In the genomic region with DNA sequence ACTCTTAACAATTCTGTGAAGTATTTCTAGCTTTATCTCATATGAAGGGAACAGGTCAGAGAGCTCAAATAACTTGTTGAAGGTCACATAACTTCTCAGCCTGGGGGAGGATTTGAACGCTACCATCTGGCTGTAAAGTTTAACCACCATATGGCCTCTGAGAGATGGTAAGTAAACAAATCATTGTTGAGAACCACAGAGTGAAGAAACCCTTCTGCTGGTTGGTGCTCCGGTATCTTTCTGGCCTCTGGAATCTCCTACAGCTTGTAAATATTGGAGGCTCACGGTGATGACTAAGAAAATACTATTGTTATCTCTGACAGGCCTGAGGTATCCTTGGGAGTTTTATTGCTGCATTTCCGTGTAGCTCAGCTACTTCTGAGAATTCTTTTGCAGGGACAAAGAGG, we compare ENCODE assay signal across 10 mouse cellular contexts.
A peak's percentile ranks its signal among the peaks of the same experiment; 100 is the strongest.
DNase-seq lines count a peak whose midpoint lies in the region; ATAC-seq and TF ChIP-seq lines count a peak whose summit lies in the region.
"Had no signal": no experiment of that assay in that cellular context is flagged by ENCODE, and none has a peak within 500 bp of the region (broad histone marks: within the 10 kb centered on the region; RNA-seq: fewer than 3 reads in every experiment).

No protein-coding gene starts in this region.

- no peak for TF ChIP-seq POLR2A in lung, adult 2 months (IDR thresholded peaks at IDR 0.05; ENCODE audit: borderline replicate concordance, extremely low read depth, low read depth, low read length)
- no peak for TF ChIP-seq POLR2A in myocyte (IDR thresholded peaks at IDR 0.05; ENCODE audit: insufficient read length, low read depth)

- no peak overlapping the region for H3K4me2 ChIP-seq in lung, embryonic 15.5 days
- H3K4me2 ChIP-seq in heart, postnatal 0 days (ENCODE audit: low read depth, low read length): no peak overlapping the region
- peak overlapping the region; percentile 2 for H3K4me2 ChIP-seq in myocyte (ENCODE audit: low read depth)
- H3K4me2 ChIP-seq: embryonic facial prominence, embryonic 15.5 days; neural tube, embryonic 13.5 days had no signal

- 4% methylated on average over 4 of the region's 4 CpGs for WGBS in lung, embryonic 15.5 days
- 14% methylated on average over 4 of the region's 4 CpGs for WGBS in lung, adult 2 months
- 9% methylated on average over 4 of the region's 4 CpGs for WGBS in heart, postnatal 0 days

- H3K4me1 ChIP-seq in lung, embryonic 15.5 days: peaks cover 29% of the 10 kb centered on the region
- H3K4me1 ChIP-seq in lung, adult 2 months (ENCODE audit: control insufficient read depth, insufficient read depth, low read length): peaks cover 29% of the 10 kb centered on the region
- H3K4me1 ChIP-seq in heart, postnatal 0 days (ENCODE audit: control insufficient read depth, insufficient read depth): peaks cover 11% of the 10 kb centered on the region; the same call in 1 of the 2 replicates
- H3K4me1 ChIP-seq: embryonic facial prominence, embryonic 15.5 days had no signal

- no peak for TF ChIP-seq CTCF in lung, adult 2 months (IDR thresholded peaks at IDR 0.05; ENCODE audit: insufficient read depth, low read length)
- no peak for TF ChIP-seq CTCF in heart, postnatal 0 days (IDR thresholded peaks at IDR 0.05; ENCODE audit: low read depth)
- no peak for TF ChIP-seq CTCF in layer of hippocampus, adult 2 months (conservative IDR thresholded peaks at IDR 0.05)

- H3K27ac ChIP-seq in lung, embryonic 15.5 days: peak overlapping the region; percentile 11; the same call in 1 of the 2 replicates
- H3K27ac ChIP-seq in heart, postnatal 0 days (ENCODE audit: low read depth): peak overlapping the region; percentile 84
- H3K27ac ChIP-seq in layer of hippocampus, adult 2 months: no peak overlapping the region
- H3K27ac ChIP-seq: embryonic facial prominence, embryonic 15.5 days; neural tube, embryonic 13.5 days had no signal

- no peak for DNase-seq in lung, adult 2 months
- peak; percentile 29 for DNase-seq in embryo, embryonic 11.5 days (ENCODE audit: low read depth, low spot score)
- peak; percentile 77 for DNase-seq in heart, postnatal 0 days (ENCODE audit: low spot score)
- DNase-seq in layer of hippocampus, adult 2 months (ENCODE audit: low spot score in 2 of 2): no peak
- DNase-seq in right cerebral cortex, postnatal 10 days (ENCODE audit: low spot score in 2 of 2): no peak

- H3K79me2 ChIP-seq in myocyte (ENCODE audit: control insufficient read depth, insufficient read depth): no peaks in the 10 kb centered on the region

- no peaks in the 10 kb centered on the region for H3K27me3 ChIP-seq in lung, embryonic 15.5 days
- H3K27me3 ChIP-seq in heart, postnatal 0 days (ENCODE audit: control insufficient read depth, insufficient read depth, low read length): no peaks in the 10 kb centered on the region
- no peaks in the 10 kb centered on the region for H3K27me3 ChIP-seq in myocyte (ENCODE audit: control insufficient read depth, insufficient read depth, insufficient read length)
- H3K27me3 ChIP-seq: embryonic facial prominence, embryonic 15.5 days; neural tube, embryonic 13.5 days had no signal

- H3ac ChIP-seq in myocyte (ENCODE audit: control insufficient read depth, insufficient read length): no peak overlapping the region

- no peak overlapping the region for H3K4me3 ChIP-seq in lung, embryonic 15.5 days
- no peak overlapping the region for H3K4me3 ChIP-seq in lung, adult 2 months (replicated peaks; ENCODE audit: extremely low read depth, low read depth, low read length)
- no peak overlapping the region for H3K4me3 ChIP-seq in heart, postnatal 0 days (ENCODE audit: low read depth, low read length)
- H3K4me3 ChIP-seq in myocyte: no peak overlapping the region
- H3K4me3 ChIP-seq in layer of hippocampus, adult 2 months: no peak overlapping the region
- H3K4me3 ChIP-seq: embryonic facial prominence, embryonic 15.5 days; neural tube, embryonic 13.5 days had no signal

- H3K36me3 ChIP-seq in lung, embryonic 15.5 days: no peaks in the 10 kb centered on the region
- H3K36me3 ChIP-seq in heart, postnatal 0 days (replicated peaks; ENCODE audit: control insufficient read depth, insufficient read depth, low read length): no peaks in the 10 kb centered on the region
- H3K36me3 ChIP-seq in myocyte (ENCODE audit: control insufficient read depth, insufficient read depth): no peaks in the 10 kb centered on the region
- H3K36me3 ChIP-seq: embryonic facial prominence, embryonic 15.5 days; G1E; neural tube, embryonic 13.5 days had no signal

- no peaks in the 10 kb centered on the region for H3K9me3 ChIP-seq in lung, embryonic 15.5 days
- H3K9me3 ChIP-seq in heart, postnatal 0 days (replicated peaks; ENCODE audit: control insufficient read depth, low read length): no peaks in the 10 kb centered on the region
- H3K9me3 ChIP-seq: embryonic facial prominence, embryonic 15.5 days; G1E; neural tube, embryonic 13.5 days had no signal

- H3K9ac ChIP-seq in lung, embryonic 15.5 days: no peak overlapping the region
- no peak overlapping the region for H3K9ac ChIP-seq in heart, postnatal 0 days (replicated peaks; ENCODE audit: low read depth, low read length)
- H3K9ac ChIP-seq: embryonic facial prominence, embryonic 15.5 days; neural tube, embryonic 13.5 days had no signal

- peak; percentile 63; the same call in 1 of the 2 replicates for TF ChIP-seq EP300 in heart, postnatal 0 days (IDR thresholded peaks at IDR 0.05; ENCODE audit: low read depth)

- ATAC-seq in lung, embryonic 15.5 days (ENCODE audit: borderline replicate concordance, extremely low read depth, low FRiP score, low TSS enrichment): peak; percentile 47; the same call in 1 of the 2 replicates
- ATAC-seq in heart, postnatal 0 days (ENCODE audit: insufficient read depth, low read depth): peak; percentile 76

TF ChIP-seq in myocyte, 11 proteins besides CTCF, POLR2A, EP300 and RAD21:
- TF ChIP-seq CEBPB (IDR thresholded peaks at IDR 0.05; ENCODE audit: insufficient read depth, poor library complexity, severe bottlenecking) (0 out of 2 replicates have a peak, but pooled peaks have one; percentile 13), REST (IDR thresholded peaks at IDR 0.05; ENCODE audit: insufficient read depth, insufficient read length) (no peak), TCF12 (IDR thresholded peaks at IDR 0.05; ENCODE audit: insufficient read depth, poor library complexity, severe bottlenecking) (no peak)

Comparison
In these comparisons a context has a peak if more than half of its experiments do, and no peak if none do; other contexts are left out.
1. DNase-seq: peak in embryo, embryonic 11.5 days (single experiment) and heart, postnatal 0 days (single experiment); none in lung, adult 2 months (single experiment), layer of hippocampus, adult 2 months (0 of 2) and right cerebral cortex, postnatal 10 days (0 of 2).